Mouse (Mus musculus) cerebellum, postnatal 4 days (tissue): Measurements from ENCODE around the gene Ccl21a.
"Not testable (repeated sequence)": the region's sequence is repeated elsewhere in the genome, so short reads cannot be mapped to it uniquely, and the experiment has no call there.

ENCODE experiments used
- DNase-seq, 2 experiments: peaks; one replicate each; pipeline ENCODE4 v3.0.0; 2022; ENCODE audit warnings: low spot score in 2 of 2, mixed read lengths in 1 of 2

Gene Ccl21a

DNA sequence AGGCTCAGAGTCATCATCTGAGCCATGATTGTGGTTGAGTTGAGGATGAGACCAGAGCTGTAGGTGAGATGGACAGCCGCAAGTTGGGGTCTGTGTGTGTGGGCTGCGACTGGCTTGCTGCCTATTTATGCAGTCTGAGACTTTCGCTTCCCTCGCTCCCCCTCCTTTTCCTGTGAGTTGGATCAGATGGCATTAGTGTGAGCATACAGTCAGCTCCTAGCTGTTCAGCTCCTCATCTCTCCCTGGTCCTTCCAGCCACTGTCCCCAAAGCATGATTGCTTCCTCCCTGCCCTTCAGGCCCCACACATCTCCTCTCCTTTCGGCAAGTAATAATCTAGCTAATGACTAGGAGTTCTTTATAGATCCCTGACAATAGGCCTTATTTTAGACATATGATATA is at the start of gene Ccl21a:
Gene Ccl21a, minus strand, starts transcription at position 101 of the 400 bp plus-strand sequence.
- DNase-seq, result not testable (repeated sequence)

DNA sequence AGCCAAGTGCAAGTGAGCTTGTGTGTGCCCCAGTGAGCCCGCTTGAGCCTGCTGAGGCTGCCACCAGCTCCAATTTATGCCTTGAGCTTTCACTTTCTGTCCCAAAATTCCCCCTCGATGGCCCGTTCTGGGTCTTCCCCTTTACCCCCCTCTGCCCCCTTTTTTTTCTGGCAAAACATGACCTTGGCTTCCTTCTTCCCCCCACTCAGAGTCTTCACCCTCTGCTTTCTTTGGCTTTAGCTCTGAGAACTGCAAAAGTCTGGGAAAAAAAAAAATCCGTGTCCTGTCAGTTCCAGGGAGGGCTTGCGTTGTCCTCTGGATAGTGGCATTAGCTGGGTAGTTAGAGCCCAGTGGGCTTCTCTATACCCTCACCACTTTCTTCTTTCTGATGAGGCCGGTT is 17.3 kb downstream of the Ccl21a start, which contains the start of gene Ccl19:
Gene Ccl19, minus strand, starts transcription at position 101 of the 400 bp plus-strand sequence.
- DNase-seq, result not testable (repeated sequence)

DNA sequence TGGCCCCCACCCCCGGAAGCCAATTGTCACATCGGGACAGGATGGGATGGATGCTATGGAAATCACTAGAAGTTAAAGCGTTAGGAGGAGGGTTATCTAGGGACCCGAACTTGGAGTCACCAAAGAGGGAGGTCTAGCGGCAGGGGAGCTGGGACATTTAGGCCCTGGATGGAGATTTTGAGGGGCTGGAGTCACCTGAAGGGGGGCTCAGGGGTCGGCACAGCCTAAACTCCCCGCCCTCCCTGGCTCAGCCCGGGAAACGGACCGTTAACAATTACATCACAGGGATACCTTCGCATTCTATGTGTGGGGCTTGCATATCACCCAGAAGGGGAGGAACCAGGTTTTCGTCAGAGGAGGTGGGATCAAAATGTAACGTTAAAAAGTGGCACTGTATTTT is 38.5 kb downstream of the Ccl21a start, which contains the start of gene 4930578G10Rik:
Gene 4930578G10Rik, plus strand, starts transcription at position 301 of the 400 bp plus-strand sequence.
- DNase-seq, result not testable (repeated sequence)
